Mouse (Mus musculus): ENCODE data around the gene Pepd.

Gene Pepd

DNA sequence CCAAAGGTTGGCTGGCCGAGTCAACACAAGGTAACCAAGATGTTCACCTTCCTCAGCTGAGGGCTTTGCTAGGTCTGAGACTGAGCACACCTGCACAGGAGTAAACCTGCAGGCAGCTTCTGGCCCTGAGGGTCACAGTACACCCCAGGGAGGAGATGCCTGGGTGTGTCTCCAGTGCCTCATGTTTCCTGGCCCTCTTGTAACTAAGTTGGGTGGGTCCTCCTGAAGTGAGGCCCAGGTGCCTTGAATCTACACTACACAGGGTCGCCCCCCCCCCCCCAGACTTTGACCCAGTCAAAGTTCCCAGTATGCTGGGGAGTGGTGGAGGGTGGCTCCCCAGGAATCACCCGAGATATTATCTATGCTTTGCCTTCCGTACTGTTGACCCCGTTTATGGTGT lies 117.0 kb downstream of the Pepd start:
- no peak for DNase-seq

DNA sequence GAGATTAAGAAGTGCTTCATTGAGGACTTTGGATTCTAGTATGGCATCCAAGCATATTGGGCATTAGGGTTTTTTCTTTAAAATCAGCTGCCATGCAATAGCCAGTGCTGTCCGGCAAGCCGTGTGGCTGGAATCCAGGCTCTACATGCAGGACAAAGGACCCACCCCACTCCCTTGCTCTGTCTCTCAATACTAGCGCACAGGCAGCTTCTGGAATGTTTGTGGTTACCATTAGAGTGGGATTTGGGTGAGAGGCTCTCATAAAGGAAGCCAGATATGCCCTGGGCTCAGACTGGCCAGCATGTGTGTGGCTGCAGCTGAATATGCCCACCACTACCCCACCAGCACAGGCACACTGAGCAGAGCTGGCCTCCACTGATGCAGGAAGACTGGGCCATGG lies 117.5 kb downstream of the Pepd start:
- no peak for DNase-seq

DNA sequence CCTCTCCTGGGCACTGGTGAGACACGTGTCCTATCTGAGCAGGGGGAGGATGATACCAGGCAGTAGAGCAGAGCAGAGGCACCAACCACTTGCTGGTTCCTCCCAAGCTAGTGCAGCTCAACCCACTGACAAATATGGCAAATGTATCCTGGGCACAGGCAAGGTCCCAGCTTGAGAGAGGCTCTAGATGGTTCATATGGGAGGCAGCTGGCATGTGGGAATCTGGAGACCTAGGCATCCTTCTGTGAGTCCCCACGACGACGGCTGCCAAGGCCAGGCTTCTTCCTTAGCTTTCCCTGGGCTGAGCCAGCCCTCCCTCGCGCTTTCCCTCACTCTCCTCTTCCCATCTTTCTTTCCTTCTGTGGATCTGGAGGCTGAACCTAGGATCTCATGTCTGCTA lies 118.4 kb downstream of the Pepd start:
- no peak for DNase-seq

DNA sequence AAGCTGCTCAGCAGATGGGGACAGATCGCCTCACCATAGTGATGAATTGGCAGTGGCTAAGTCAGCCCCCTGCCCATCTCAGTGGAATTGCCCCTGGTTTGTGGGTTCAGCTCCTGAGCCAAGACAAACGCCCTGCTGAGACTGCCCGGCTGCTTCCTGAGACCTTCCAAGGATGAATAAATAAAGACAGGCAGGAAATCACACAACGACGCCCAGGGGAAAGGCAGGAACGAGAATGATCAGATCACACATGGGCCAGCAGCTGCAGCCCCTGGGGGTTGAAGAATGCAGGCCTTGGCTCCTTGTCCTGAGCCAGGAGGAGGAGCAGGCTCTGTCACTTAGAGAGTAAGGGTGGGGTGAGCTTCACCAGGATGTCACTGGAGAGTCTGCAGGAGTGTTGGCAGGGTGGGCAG lies 123.0 kb downstream of the Pepd start:
- DNase-seq: peak; percentile 63

DNA sequence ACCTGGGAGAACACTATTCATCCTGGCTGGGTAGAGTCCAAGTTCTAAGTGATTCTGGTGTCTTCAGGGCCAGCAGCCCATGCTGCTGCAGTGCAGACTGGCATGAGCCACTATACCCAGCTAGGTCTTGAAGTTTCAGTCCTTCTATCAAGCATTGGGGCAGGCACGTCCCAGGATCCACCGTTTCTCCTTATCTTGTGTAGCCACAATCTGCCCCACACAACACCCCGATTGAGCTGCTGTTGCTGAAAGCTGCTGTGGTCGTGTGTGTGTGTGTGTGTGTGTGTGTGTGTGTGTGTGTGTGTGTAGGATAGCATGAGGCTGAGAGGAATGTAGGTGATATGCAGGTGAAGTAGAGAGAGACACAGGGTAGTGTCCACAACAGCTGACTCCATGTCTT lies 123.4 kb downstream of the Pepd start:
- DNase-seq: no peak

DNA sequence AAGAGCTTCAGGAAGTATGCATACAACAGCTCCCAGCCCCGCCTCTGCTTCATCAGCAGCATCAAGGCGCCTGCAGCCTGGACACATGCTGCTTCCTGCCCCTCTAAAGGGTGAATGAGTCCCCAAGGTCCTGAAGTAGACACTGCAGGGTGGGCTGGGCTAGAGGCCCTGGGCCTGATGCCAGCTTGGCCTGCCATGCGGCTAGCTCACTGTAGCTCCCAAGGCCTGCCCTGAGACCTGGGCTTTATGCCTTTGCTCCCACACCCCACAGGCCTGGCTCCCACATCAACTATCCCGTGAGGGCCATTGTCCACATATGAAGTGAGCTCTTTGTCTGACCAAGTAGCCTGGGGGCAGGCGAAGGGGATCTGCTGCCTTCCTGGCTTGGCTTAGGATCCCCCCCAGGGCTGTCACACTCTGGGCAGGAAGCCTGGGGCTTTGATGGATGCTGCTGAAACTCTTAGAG lies 124.1 kb downstream of the Pepd start:
- DNase-seq: peak; percentile 75

DNA sequence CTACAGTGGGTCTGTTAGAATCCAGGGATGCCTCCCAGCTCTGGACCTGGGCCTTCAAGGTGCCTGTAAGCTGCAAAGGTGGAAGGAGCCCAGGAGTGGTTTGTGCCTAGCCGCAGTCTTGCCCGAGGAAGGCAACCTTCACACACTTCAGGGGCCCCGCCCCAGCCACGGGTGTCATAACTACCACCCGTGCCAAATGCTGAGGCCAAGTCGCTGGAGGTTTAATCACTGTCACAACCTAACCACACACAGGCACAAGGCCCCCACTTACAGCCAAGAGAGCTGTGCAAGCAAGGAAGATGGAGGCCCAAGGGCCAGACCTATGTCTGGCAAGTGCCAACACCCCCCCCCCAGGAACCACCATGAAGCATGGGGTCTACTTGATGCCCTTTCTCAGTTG lies 125.2 kb downstream of the Pepd start:
- DNase-seq: no peak

DNA sequence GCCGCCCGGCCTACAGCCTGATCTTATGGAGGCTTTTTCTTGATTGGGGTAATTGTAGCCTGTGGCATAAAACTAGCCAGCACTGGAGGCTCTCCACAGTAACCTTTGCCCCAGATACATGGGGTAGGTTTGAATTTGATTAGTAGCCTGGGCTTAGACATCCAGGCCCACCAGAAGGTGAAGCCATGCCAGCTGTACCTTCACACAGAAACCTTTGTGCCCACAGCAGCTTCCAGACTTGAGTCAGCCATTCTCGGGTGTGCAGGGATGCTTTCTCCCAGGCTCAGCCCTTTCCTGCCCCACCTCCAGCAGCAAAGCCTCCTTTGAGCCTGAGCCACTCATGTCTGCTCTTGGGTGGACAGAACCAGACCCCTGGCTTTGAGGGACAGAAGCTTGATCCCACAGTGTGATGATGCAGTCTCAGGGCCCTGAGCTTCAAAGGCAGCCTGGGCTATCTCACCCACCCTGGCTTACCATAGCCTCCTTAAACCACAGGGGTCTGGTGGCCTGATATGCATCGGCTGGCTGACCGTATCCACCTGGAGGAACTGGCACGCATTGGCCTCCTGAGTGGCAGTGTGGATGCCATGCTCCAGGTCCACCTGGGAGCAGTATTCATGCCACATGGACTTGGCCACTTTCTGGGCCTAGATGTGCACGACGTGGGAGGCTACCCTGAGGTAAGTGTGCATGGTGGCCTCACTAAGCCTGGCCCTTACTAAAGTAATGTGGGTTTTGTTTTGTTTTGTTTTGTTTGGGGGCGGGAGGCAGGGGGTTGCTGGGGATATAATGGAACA lies 128.2 kb downstream of the Pepd start:
- no peak for DNase-seq

DNA sequence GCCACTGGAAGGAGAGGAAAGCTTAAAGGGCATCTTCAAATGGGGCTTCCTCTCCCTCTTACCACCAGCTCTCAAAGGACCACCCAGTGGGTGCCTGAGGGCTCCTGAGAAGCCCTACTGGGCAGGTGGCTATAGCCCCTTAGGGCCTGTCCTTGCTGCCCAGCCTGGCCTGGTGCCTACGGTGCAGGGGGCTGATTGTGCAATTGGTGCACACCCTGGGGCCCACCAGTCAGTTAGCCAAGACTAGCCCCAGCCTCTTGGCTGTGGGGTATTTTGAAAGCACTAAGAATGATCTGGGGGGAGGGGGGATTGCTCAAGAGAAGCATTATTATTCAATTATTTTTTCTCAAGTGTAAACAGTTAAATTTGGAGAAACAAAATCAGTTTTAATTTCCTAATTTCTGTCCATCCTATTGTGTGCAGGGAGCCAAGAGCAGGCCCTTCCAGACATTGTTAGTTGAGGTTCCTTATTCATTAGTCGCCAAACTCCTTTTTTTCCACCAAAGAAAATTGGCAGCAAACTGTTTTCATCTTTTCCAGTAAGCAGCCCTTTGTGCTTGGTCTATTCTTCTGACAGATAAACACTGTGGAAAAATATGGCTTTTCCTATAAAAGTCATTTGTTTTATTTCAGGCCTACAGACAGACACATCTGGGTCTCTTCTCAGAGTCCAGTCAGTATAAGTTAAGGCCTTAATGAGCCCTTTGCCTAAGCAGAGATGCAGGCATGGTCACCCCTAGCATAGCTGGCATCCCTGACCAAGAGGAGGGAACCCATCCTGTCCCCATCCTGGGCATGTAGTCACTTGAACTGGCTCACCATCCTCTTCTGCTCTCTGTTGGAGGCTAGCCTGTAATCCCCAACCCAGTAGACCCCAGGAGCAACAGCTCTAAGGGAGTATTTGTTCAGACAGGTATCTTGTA lies 129.4 kb downstream of the Pepd start:
- no peak for DNase-seq

DNA sequence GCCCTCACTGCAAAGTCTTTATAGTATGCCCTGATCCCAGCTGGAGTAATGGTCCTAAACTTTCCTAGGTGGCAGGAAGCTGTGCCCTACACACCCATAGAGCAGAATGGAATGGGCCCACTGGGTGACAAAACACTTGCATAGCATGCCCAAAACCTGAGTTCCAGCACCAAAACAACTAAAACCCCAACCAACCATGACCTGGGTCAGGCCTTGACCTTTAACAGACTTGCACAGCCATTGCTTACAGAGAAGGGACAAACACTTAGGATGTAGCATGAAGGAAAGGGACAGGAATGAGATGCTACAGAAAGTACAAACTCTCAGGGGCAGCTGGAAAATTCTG lies 130.0 kb downstream of the Pepd start:
- no peak for DNase-seq

DNA sequence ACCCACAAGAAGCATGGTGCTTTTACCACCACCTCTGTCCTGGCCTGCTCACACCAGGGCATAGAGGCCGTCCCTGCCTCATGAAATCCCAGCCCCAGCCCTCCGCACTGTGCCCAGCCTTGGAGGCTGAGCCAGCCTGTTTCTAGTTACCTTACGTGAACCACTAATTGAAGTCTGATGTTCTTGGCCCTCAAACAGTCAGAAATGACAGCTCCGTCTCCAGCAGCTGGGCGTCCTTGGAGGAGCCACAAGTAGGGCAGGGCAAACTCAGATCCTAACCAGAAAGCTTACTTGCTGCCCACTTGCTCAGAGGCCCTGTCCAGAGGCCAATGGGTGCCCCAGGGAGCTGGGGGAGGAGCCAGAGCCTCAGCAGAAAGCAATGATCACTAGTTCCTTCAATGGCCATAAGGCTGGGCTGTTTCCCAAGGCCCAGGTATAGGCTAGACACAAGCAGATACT lies 130.6 kb downstream of the Pepd start:
- DNase-seq: peak; percentile 39

DNA sequence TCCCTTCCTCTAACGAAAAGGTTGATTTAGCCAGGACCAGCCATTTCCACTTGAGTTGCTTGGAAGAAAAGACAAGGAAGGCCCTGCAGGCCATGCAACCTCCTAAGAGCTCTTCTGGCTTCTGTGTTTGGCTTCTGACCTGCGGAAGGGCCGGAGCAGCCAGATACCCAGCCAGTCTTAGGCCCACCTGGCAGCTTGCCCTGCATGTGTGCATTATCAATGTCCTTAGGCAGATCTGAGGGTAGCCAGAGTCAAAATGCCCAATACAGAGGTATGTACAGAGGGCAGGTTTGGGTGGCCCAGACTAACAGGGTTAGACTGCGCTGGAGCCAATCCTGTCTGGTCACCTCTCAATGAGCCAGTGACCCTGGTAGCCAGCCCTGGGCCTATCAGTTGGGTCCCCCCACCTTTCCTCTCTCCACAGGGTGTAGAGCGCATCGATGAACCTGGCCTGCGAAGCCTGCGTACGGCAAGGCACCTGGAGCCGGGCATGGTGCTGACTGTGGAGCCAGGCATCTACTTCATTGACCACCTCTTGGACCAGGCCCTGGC lies 131.2 kb downstream of the Pepd start:
- no peak for DNase-seq

DNA sequence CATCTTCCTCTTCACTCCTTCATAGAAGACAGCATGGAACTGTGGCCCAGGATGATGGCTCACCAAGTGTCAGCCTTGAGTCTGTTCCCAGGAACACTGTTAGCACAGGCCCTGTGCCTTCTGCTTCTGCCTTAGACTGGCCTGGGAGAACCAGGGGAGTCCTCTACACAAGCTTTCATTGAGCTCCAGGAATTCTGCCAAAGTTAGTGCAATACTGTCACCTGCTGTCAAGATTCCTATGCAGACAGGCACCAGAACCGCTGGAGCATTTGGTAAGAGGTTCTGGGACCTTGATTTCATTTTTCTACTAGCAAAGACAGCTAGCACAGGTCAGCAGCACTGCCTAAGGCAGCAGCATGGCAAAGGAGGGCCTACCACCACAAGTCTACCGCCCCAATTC lies 132.5 kb downstream of the Pepd start:
- DNase-seq: no peak

DNA sequence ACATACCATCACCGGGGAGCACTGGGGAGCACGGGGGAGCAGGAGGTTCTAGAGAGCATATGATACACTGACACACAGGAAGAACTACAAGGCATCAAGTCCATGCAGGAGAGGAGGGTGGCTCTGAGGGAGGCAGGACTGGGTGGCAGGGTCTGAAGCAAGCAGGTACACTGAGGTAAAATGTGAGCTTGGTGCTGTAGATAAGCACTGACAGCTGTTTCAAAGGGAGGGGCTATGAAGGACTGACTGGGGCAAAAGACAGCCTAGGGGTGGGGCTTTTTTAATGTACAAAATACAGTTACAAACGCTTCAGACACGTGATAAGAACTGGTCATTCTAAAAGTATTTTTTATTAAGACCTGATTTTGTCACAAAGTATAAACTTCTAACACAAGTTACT lies 133.9 kb downstream of the Pepd start:
- DNase-seq: no peak

DNA sequence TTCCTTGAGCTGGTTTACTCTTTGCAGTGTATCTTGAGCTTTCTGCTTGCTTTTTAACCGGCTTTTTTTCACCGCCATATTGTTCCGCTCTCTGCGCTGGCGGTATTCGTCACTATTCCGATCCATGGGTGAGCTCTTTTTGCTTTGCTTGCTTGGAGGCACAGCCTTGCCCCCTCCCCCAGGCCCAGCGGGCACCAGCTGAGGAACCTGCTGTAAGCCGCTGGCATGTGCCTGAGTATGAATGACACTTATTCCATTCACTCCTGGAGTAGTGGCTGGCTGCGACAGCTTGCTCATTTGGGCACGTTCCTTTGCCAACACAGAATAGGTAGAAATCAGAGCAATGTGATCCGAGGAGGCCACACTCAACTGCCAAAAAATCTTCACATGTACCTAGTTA lies 138.4 kb downstream of the Pepd start:
- no peak for DNase-seq

DNA sequence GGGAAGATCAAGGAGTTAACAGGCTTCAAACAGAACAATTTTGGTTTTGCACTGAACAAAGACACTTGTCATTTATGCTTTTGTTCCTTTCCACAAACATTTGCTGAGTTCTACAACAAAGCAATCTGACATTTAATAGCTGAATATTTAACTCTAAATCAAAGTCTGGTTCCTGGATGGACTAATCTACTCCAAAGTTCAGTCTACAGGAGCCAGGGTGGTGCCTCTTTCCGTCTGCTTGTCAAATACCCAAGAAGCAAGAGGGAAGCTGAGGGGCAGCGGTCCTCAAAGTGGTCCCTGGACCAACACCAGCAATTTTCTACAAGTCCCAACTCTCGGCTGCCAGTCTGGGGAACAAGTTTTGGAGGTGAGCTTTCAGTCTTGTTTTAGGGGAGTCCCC lies 141.0 kb downstream of the Pepd start:
- no peak for DNase-seq

DNA sequence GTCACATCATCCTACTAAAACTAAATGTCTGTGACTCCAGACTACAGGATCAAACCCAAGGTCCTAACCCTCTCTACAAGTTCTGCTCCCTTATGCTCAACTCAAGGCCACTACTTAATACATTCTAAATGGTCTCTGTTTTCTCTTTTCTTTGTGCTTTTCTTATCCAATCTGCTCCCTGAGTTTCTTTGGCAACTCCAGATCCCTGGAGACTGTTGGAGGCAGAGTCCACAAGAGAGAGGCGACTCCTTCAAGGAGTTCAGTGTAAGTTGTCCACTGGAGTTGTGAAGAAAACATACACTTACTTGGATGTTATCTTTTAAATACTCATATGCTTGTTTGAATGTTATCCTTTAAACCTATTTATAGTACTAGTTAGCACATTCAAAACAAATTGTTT lies 142.1 kb downstream of the Pepd start:
- DNase-seq: no peak

DNA sequence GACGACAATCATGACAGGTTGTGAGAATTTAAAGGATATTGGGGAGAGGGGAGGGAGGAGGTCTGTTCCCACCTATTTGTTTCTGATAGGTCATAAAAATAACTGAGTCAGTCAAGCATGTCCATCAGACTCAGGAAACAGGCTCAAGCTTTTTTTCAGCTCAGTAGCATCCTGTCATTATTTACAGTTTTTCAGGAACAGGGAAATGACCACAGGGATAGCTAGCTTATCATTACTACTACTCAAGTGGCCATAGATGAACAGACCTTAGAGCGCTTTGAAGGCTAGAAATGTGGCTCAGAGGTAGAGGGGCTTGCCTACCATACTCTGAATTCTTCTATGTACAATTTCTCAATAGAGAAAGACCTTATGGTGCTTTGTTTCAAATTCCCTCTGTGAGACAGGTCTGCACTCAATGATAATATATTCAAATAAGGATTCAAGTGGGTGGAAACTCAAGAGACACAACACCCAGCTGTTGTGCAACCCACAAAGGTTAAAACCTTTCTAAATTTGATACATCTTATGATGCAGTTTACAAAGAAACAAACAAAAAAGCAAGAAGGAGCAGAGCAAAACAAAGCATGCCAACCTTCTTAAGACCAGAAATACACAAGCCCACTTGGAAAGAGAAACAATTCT lies 142.9 kb downstream of the Pepd start:
- DNase-seq: no peak

DNA sequence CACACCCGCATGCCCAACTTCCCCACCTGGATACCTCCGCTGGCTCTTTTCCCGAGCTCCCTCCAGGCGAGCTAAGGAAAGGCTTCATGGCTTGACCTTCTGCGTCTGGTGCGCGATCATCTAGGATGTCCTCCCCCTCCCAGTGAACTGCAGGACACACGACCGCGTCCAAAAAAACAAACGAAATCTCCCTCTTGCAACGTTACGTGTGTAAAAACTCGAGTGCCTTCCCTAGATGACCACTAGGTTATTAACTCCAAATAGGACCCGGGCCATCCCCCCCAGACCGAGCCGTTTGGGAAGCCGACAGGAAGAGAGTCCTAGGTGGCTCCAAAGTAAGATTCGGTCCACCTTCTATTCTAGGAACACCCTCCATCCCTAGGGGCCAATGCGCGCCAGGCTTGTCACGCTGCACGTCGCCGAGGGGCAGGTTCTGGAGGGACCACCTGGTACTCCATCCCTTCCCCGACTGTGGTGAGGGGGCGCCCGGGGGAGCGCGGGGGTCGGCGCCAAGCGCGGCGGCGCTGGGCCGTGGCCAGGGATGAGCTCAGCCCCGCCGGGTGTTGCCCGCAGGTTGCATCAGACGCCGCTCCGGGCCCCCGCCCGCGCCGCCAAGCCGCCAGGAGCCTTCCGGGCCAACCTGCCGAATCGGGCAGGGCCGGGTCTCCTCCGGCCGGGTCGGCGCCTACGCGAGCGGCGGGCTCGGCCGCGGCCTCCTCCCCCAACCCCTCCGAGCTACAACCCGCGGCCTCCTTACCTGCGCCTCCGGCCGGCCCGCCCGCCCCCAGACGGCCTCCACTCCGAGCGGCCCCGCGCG lies 143.6 kb downstream of the Pepd start:
- no peak for DNase-seq

DNA sequence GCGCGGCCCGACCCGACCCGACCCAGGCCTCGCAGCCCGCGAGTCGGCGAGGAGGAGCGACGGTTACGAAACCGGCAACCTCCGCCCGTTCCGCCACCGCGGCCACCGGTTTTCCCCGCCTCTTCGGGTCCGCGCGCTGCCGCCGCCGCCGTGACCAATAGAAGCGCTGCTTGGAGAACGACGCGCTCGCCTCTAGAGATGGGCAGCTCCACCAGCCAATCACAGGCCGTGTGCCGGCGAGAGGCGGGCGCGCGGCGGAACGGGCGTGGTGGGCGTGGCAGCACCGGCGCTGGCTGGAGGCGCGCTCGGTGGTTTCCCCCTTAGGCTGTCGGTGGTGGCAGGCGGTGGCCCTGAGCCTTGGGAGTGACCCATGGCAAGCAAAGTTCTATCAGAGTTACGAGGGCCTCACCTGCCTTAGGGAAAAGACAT lies 144.3 kb downstream of the Pepd start, which contains the start of gene Cebpg:
Gene Cebpg (minus strand): TSS at position 138 of the 429 bp plus-strand sequence.
- DNase-seq: peak; percentile 98

DNA sequence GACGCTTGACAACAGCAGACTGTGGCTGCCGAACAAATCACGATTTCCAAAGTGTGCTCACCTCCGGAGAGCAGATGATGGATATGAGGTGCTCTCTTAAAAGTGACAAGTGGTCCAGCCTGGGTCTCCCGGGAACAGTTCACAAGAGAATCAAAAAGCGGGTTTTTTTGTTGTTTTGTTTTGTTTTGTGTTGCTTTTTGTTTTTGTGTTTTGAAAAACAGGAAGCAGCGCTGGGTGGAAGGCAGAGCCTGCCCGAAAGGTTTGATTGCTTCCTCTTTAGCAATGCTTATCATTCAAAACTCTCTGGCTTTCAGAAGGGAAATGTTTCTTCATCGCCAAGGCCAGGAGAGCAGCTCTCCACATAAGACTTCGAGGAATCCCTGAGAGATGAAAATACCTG lies 144.8 kb downstream of the Pepd start:
- DNase-seq: no peak

DNA sequence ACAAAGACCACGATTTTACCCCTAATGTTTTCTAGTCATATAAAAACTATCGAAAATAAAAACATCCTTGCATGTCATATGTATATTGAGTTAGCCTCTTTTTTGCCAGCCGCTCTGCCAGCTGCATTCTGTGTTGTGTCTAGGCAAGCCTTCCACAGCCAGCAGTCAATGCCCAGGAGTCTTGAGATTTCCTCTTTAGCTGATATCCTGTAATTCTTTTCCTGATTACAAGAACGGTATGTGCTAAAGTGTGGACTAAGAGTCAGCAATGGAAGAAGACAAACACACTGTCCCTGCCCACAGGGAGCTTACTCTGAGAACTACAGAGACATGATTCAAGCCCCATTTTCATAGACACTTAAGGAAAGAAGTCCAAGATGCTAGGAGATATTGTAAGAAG lies 145.4 kb downstream of the Pepd start:
- no peak for DNase-seq

Measured in kidney, postnatal 14 days (tissue).